Mouse (Mus musculus): ENCODE measurements around the gene Tgtp1. TPM values are rescaled to one million over a fixed set of nuclear protein-coding genes. Genes with fewer than 3 reads are reported as not detected.

Gene Tgtp1
- polyA plus RNA-seq, 1 experiment = 1.7 TPM

Other genes starting within 250 kb of the Tgtp1 start
- 1,745 and 1,759 TPM in 2 replicates for gene Rack1, start 193.8 kb downstream of the Tgtp1 start, polyA plus RNA-seq (2011; ENCODE audit: insufficient read length, low read depth, missing spikeins)
- 27.2 and 40.7 TPM in 2 replicates for gene Trim41, start 176.8 kb downstream of the Tgtp1 start, polyA plus RNA-seq (2011; ENCODE audit: insufficient read length, low read depth, missing spikeins)
- 16.0 and 19.1 TPM in 2 replicates for gene Trim7, start 168.0 kb downstream of the Tgtp1 start, polyA plus RNA-seq (2011; ENCODE audit: insufficient read length, low read depth, missing spikeins)
- 40.5 and 61.2 TPM in 2 replicates for gene Gm12184, start 167.5 kb downstream of the Tgtp1 start, polyA plus RNA-seq (2011; ENCODE audit: insufficient read length, low read depth, missing spikeins)
- 36.5 and 61.8 TPM in 2 replicates for gene Irgm1, start 122.5 kb downstream of the Tgtp1 start, polyA plus RNA-seq (2011; ENCODE audit: insufficient read length, low read depth, missing spikeins)
- not detected in 2 replicates for gene Gm5431, start 92.0 kb downstream of the Tgtp1 start, polyA plus RNA-seq (2011; ENCODE audit: insufficient read length, low read depth, missing spikeins)
- 19.5 and 24.3 TPM in 2 replicates for gene Psme2b, start 48.0 kb downstream of the Tgtp1 start, polyA plus RNA-seq (2011; ENCODE audit: insufficient read length, low read depth, missing spikeins)
- 0.18 and 0.79 TPM in 2 replicates for gene Olfr56, start 15.3 kb downstream of the Tgtp1 start, polyA plus RNA-seq (2011; ENCODE audit: insufficient read length, low read depth, missing spikeins)
- gene 9930111J21Rik1, start 14.8 kb downstream of the Tgtp1 start, polyA plus RNA-seq (2011; ENCODE audit: insufficient read length, low read depth, missing spikeins) = 1.5 and 3.4 TPM in 2 replicates
- gene Gm12185, start 1.9 kb downstream of the Tgtp1 start, polyA plus RNA-seq (2011; ENCODE audit: insufficient read length, low read depth, missing spikeins) = 0.25 and 0.55 TPM in 2 replicates
- gene 9930111J21Rik2, start 57.1 kb upstream of the Tgtp1 start, polyA plus RNA-seq (2011; ENCODE audit: insufficient read length, low read depth, missing spikeins) = 2.4 and 6.0 TPM in 2 replicates
- 6.4 and 6.5 TPM in 2 replicates for gene Tgtp2, start 70.0 kb upstream of the Tgtp1 start, polyA plus RNA-seq (2011; ENCODE audit: insufficient read length, low read depth, missing spikeins)
- 4.8 and 7.6 TPM in 2 replicates for gene Ifi47, start 82.4 kb upstream of the Tgtp1 start, polyA plus RNA-seq (2011; ENCODE audit: insufficient read length, low read depth, missing spikeins)
- not detected in 2 replicates for gene Olfr1396, start 120.7 kb upstream of the Tgtp1 start, polyA plus RNA-seq (2011; ENCODE audit: insufficient read length, low read depth, missing spikeins)
- not detected in 2 replicates for gene Olfr1395, start 148.1 kb upstream of the Tgtp1 start, polyA plus RNA-seq (2011; ENCODE audit: insufficient read length, low read depth, missing spikeins)
- gene Olfr1394, start 160.2 kb upstream of the Tgtp1 start, polyA plus RNA-seq (2011; ENCODE audit: insufficient read length, low read depth, missing spikeins) = not detected in 2 replicates
- gene Btnl9, start 193.0 kb upstream of the Tgtp1 start, polyA plus RNA-seq (2011; ENCODE audit: insufficient read length, low read depth, missing spikeins) = not detected in 2 replicates
- gene Zfp62, start 209.1 kb upstream of the Tgtp1 start, polyA plus RNA-seq (2011; ENCODE audit: insufficient read length, low read depth, missing spikeins) = 48.0 and 66.0 TPM in 2 replicates